ENCODE assay signal across 8 mouse cellular contexts in genomic region chr3:144568861-144569361, GRCm38 (mm10). TPM values are rescaled to one million over a fixed set of nuclear protein-coding genes. Genes with fewer than 3 reads are reported as not detected.
DNase-seq lines count a peak whose midpoint lies in the region; ATAC-seq and TF ChIP-seq lines count a peak whose summit lies in the region.

No protein-coding gene starts in this region.

- peak overlapping the region; percentile 93 for H3K9ac ChIP-seq in liver, adult 2 months (ENCODE audit: low read depth, low read length)
- peak overlapping the region; percentile 93 for H3K9ac ChIP-seq in hindbrain, embryonic 13.5 days
- H3K9ac ChIP-seq in liver, embryonic 16.5 days (ENCODE audit: low read depth, low read length): peak overlapping the region; percentile 94

- H3K9me3 ChIP-seq in hindbrain, embryonic 13.5 days: no peaks in the 10 kb centered on the region
- H3K9me3 ChIP-seq in liver, embryonic 16.5 days (replicated peaks; ENCODE audit: control insufficient read depth, low read length): no peaks in the 10 kb centered on the region

- DNase-seq in liver, adult 2 months (ENCODE audit: extremely low read depth, low read depth, low spot score): peak; percentile 68
- DNase-seq in liver: no peak
- DNase-seq in c-Kit-positive CD71-positive TER-119-positive erythroid progenitor cells, embryonic 14.5 days (ENCODE audit: low spot score): peak; percentile 18
- DNase-seq in ovary, adult 18-20 months (ENCODE audit: low spot score): no peak
- no peak for DNase-seq in left cerebral cortex, adult 18-20 months (ENCODE audit: low spot score in 2 of 2)

- peak overlapping the region; percentile 88 for H3K4me3 ChIP-seq in liver, adult 2 months (ENCODE audit: insufficient read depth, low read depth, low read length)
- peak overlapping the region; percentile 78 for H3K4me3 ChIP-seq in hindbrain, embryonic 13.5 days
- peak overlapping the region; percentile 93 for H3K4me3 ChIP-seq in liver, embryonic 16.5 days (ENCODE audit: low read depth, low read length)
- H3K4me3 ChIP-seq in olfactory bulb, adult 2 months (ENCODE audit: insufficient read depth, low read depth, low read length): peak overlapping the region; percentile 74

- WGBS in liver, adult 2 months: under 1% methylated on average over 21 of the region's 21 CpGs
- under 1% methylated on average over 21 of the region's 21 CpGs for WGBS in hindbrain, embryonic 13.5 days
- 1% methylated on average over 21 of the region's 21 CpGs for WGBS in liver, embryonic 16.5 days (ENCODE audit: insufficient replicate concordance)
- WGBS in olfactory bulb, adult 2 months: 2% methylated on average over 21 of the region's 21 CpGs

- no peak for TF ChIP-seq CTCF in liver, adult 2 months (IDR thresholded peaks at IDR 0.05; ENCODE audit: low read depth, low read length)
- no peak for TF ChIP-seq CTCF in olfactory bulb, adult 2 months (IDR thresholded peaks at IDR 0.05; ENCODE audit: insufficient read depth, low read depth, low read length)

- H3K36me3 ChIP-seq in liver, adult 2 months (ENCODE audit: control insufficient read depth, insufficient read depth, low read length): peaks cover 3% of the 10 kb centered on the region; the same call in 1 of the 2 replicates
- peaks cover 5% of the 10 kb centered on the region; the same call in 1 of the 2 replicates for H3K36me3 ChIP-seq in hindbrain, embryonic 13.5 days
- peaks cover 4% of the 10 kb centered on the region; the same call in 1 of the 2 replicates for H3K36me3 ChIP-seq in liver, embryonic 16.5 days (ENCODE audit: control insufficient read depth, insufficient read depth)

- H3K4me1 ChIP-seq in liver, adult 2 months (ENCODE audit: control insufficient read depth, insufficient read depth, low read length): peaks cover 11% of the 10 kb centered on the region; the same call in 1 of the 2 replicates
- H3K4me1 ChIP-seq in hindbrain, embryonic 13.5 days (replicated peaks): peaks cover 43% of the 10 kb centered on the region
- H3K4me1 ChIP-seq in liver, embryonic 16.5 days (ENCODE audit: control insufficient read depth, low read depth, low read length): peaks cover 27% of the 10 kb centered on the region
- H3K4me1 ChIP-seq in olfactory bulb, adult 2 months (ENCODE audit: control insufficient read depth, insufficient read depth, low read length): 0 out of 2 replicates have a peak, but pooled peaks cover 1% of the 10 kb centered on the region

- no peak for TF ChIP-seq POLR2A in liver, adult 2 months (IDR thresholded peaks at IDR 0.05; ENCODE audit: extremely low read depth, insufficient read depth, low read length)
- TF ChIP-seq POLR2A in olfactory bulb, adult 2 months (IDR thresholded peaks at IDR 0.05; ENCODE audit: insufficient read depth, low read depth, low read length): no peak

- no peaks in the 10 kb centered on the region for H3K27me3 ChIP-seq in liver, adult 2 months (ENCODE audit: control insufficient read depth, insufficient read depth, low read length)
- no peaks in the 10 kb centered on the region for H3K27me3 ChIP-seq in hindbrain, embryonic 13.5 days
- no peaks in the 10 kb centered on the region for H3K27me3 ChIP-seq in liver, embryonic 16.5 days (ENCODE audit: control insufficient read depth, insufficient read depth, low read depth, low read length)

- H3K4me2 ChIP-seq in hindbrain, embryonic 13.5 days: peak overlapping the region; percentile 86
- H3K4me2 ChIP-seq in liver, embryonic 16.5 days (ENCODE audit: low read depth, low read length): peak overlapping the region; percentile 100

- ATAC-seq in hindbrain, embryonic 13.5 days (ENCODE audit: low FRiP score): no peak
- no peak for ATAC-seq in liver, embryonic 16.5 days (ENCODE audit: low read depth)

- H3K79me2 ChIP-seq in liver, adult 2 months (ENCODE audit: control insufficient read depth, insufficient read depth, low read length): peaks cover 21% of the 10 kb centered on the region

- H3K27ac ChIP-seq in liver, adult 2 months (replicated peaks; ENCODE audit: insufficient read depth, low read depth, low read length): no peak overlapping the region
- peak overlapping the region; percentile 96 for H3K27ac ChIP-seq in hindbrain, embryonic 13.5 days
- no peak overlapping the region for H3K27ac ChIP-seq in liver, embryonic 16.5 days (ENCODE audit: low read length)
- H3K27ac ChIP-seq in olfactory bulb, adult 2 months (ENCODE audit: insufficient read depth, low read depth, low read length): no peak overlapping the region

RNA-seq across cellular contexts. Expression of gene Hs2st1, which starts 1.1 kb away (rescaled TPM):
- 5.4 and 6.0 TPM in 2 replicates for total RNA-seq in liver, adult 2 months (2014; rRNA removed)
- 1.9 and 2.0 TPM in 2 replicates for polyA plus RNA-seq in liver, adult 2 months (2012; rRNA removed)
- polyA plus RNA-seq in hindbrain, embryonic 13.5 days (2015; fragmentation: Nextera tagmentation; extraction: Ambion mirVana): 12.4 and 13.7 TPM in 2 replicates
- polyA plus RNA-seq in liver, embryonic 16.5 days (2015; fragmentation: Nextera tagmentation; extraction: Ambion mirVana): 1.4 and 1.6 TPM in 2 replicates
- not detected in 2 replicates for polyA plus RNA-seq in olfactory bulb, adult 2 months (2012; ENCODE audit: insufficient read depth, insufficient read length, low replicate concordance, missing spikeins)
- 10 to 100 TPM; 50.8 to 51.1 TPM for total RNA-seq in left cerebral cortex, adult 18-20 months (2021)

RNA-seq across cellular contexts. Expression of gene Selenof, which starts 1.2 kb away (rescaled TPM):
- total RNA-seq in liver, adult 2 months (2014; rRNA removed): 314 and 385 TPM in 2 replicates
- 176 and 235 TPM in 2 replicates for polyA plus RNA-seq in liver, adult 2 months (2012; rRNA removed)
- polyA plus RNA-seq in hindbrain, embryonic 13.5 days (2015; fragmentation: Nextera tagmentation; extraction: Ambion mirVana): 552 and 565 TPM in 2 replicates
- polyA plus RNA-seq in liver, embryonic 16.5 days (2015; fragmentation: Nextera tagmentation; extraction: Ambion mirVana): 272 and 287 TPM in 2 replicates
- not detected in 2 replicates for polyA plus RNA-seq in olfactory bulb, adult 2 months (2012; ENCODE audit: insufficient read depth, insufficient read length, low replicate concordance, missing spikeins)
- total RNA-seq in left cerebral cortex, adult 18-20 months (2021): 100 to 1,000 TPM; 212 TPM

Comparison
In these comparisons a context has a peak if more than half of its experiments do, and no peak if none do; other contexts are left out.
1. DNase-seq: peak in liver, adult 2 months (single experiment) and c-Kit-positive CD71-positive TER-119-positive erythroid progenitor cells, embryonic 14.5 days (single experiment); none in liver (single experiment), ovary, adult 18-20 months (single experiment) and left cerebral cortex, adult 18-20 months (0 of 2).
2. Peak in every context shown above with its lines, with median percentiles within 50 percentile points of each other: H3K4me3 ChIP-seq and H3K9ac ChIP-seq.